Mouse (Mus musculus) olfactory bulb, adult 2 months (tissue): Measurements from ENCODE around the gene Bhmt.

Experiments
- CTCF ChIP-seq: fragments of 200-500 bp; IDR thresholded peaks from 2 replicates; pipeline ENCODE4 v1.5.1; 2012; ENCODE audit warnings: low read depth, mild to moderate bottlenecking, low read length, moderate library complexity; ENCODE audit not compliant: insufficient read depth
- POLR2A ChIP-seq: fragments of 200-500 bp; IDR thresholded peaks from 2 replicates; pipeline ENCODE4 v1.6.1; 2012; ENCODE audit warnings: mild to moderate bottlenecking, low read depth, low read length, moderate library complexity; ENCODE audit not compliant: insufficient read depth

DNA sequence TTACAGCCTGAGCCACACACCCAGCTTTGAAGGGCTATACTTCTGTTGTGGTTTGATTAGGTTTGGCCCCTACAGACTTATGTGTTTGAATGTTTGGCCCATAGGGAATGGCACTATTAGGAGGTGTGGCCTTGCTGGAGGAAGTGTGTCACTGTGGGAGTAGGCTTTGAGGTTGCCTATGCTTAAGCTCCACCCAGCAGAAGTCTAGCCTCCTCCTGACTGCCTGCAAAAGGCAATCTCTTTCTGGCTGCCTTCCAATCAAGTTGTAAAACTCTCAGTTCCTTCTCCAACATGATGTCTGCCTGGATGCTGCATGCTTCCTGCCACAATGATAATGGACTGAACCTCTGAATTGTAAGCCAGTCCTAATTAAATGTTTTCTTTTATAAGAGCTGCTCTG is 45.6 kb upstream of the Bhmt start:
- no peak for TF ChIP-seq CTCF
- TF ChIP-seq POLR2A: no peak
